In genomic region chr12:85890054-85890453, GRCm38 (mm10) we compare ENCODE assay signal across 22 mouse cellular contexts.
A peak's percentile ranks its signal among the peaks of the same experiment; 100 is the strongest.
DNase-seq lines count a peak whose midpoint lies in the region; ATAC-seq and TF ChIP-seq lines count a peak whose summit lies in the region.
"Had no signal": no experiment of that assay in that cellular context is flagged by ENCODE, and none has a peak within 500 bp of the region (broad histone marks: within the 10 kb centered on the region; RNA-seq: fewer than 3 reads in every experiment).

No protein-coding gene starts in this region.

- no peak for DNase-seq in gastrocnemius, adult 2 months
- DNase-seq in gastrocnemius, adult 18-20 months (ENCODE audit: low spot score): no peak
- no peak for DNase-seq in lung, adult 18-20 months
- DNase-seq in thymus, adult 18-20 months: no peak
- DNase-seq: adrenal gland, postnatal 25 days; cerebellum, adult 9-10 months; gastrocnemius, postnatal 10 days; heart, adult 18-20 months; layer of hippocampus, postnatal 36 days; liver, embryonic 13.5 days; right cerebral cortex, postnatal 25 days; thymus, adult 2 months had no signal

- H3K36me3 ChIP-seq in lung, embryonic 16.5 days (ENCODE audit: control insufficient read depth, insufficient read depth, low read length): peaks cover 4% of the 10 kb centered on the region
- H3K36me3 ChIP-seq in intestine, embryonic 15.5 days: no peaks in the 10 kb centered on the region
- peaks cover 4% of the 10 kb centered on the region; the same call in 1 of the 2 replicates for H3K36me3 ChIP-seq in stomach, embryonic 14.5 days (ENCODE audit: control insufficient read depth, insufficient read depth, low read length)

- H3K9ac ChIP-seq in lung, embryonic 16.5 days (ENCODE audit: low read length): no peak overlapping the region
- H3K9ac ChIP-seq in intestine, embryonic 15.5 days: no peak overlapping the region
- no peak overlapping the region for H3K9ac ChIP-seq in stomach, embryonic 14.5 days (replicated peaks; ENCODE audit: low read depth, low read length)
- H3K9ac ChIP-seq: heart, embryonic 15.5 days; kidney, embryonic 15.5 days; liver, embryonic 13.5 days; midbrain, embryonic 15.5 days had no signal

- no peaks in the 10 kb centered on the region for H3K27me3 ChIP-seq in lung, embryonic 16.5 days (ENCODE audit: control insufficient read depth, insufficient read depth, low read depth, low read length)
- no peaks in the 10 kb centered on the region for H3K27me3 ChIP-seq in intestine, embryonic 15.5 days (replicated peaks)
- H3K27me3 ChIP-seq in stomach, embryonic 14.5 days (ENCODE audit: control insufficient read depth, insufficient read depth, low read length): no peaks in the 10 kb centered on the region
- H3K27me3 ChIP-seq: heart, embryonic 15.5 days; kidney, embryonic 15.5 days; liver, embryonic 13.5 days; midbrain, embryonic 15.5 days; Patski had no signal

- no peak for TF ChIP-seq CTCF in gastrocnemius, adult 2 months (IDR thresholded peaks at IDR 0.05)

- ATAC-seq in lung, embryonic 16.5 days (ENCODE audit: low read depth): peak; percentile 86
- ATAC-seq in intestine, embryonic 15.5 days: 0 out of 2 replicates have a peak, but pooled peaks have one; percentile 25
- ATAC-seq in stomach, embryonic 14.5 days (ENCODE audit: insufficient number of reproducible peaks, insufficient read depth, low FRiP score, low read depth): peak; percentile 72; the same call in 1 of the 2 replicates
- ATAC-seq: activated CD4-positive, CD25-positive, alpha-beta regulatory T cell, adult 4 months; midbrain, embryonic 15.5 days; Patski had no signal

- 0 out of 2 replicates have a peak overlapping the region, but pooled peaks have one; percentile 2 for H3K27ac ChIP-seq in gastrocnemius, adult 2 months
- H3K27ac ChIP-seq in lung, embryonic 16.5 days (ENCODE audit: low read length): peak overlapping the region; percentile 38; the same call in 1 of the 2 replicates
- H3K27ac ChIP-seq in intestine, embryonic 15.5 days: no peak overlapping the region
- peak overlapping the region; percentile 75; the same call in 1 of the 2 replicates for H3K27ac ChIP-seq in stomach, embryonic 14.5 days (ENCODE audit: low read length)
- H3K27ac ChIP-seq: heart, embryonic 15.5 days; kidney, embryonic 15.5 days; liver, embryonic 13.5 days; macrophage; midbrain, embryonic 15.5 days had no signal

- H3K4me2 ChIP-seq in lung, embryonic 16.5 days (ENCODE audit: low read depth, low read length): no peak overlapping the region
- H3K4me2 ChIP-seq in intestine, embryonic 15.5 days (replicated peaks): no peak overlapping the region
- no peak overlapping the region for H3K4me2 ChIP-seq in stomach, embryonic 14.5 days (replicated peaks; ENCODE audit: low read depth, low read length)
- H3K4me2 ChIP-seq: heart, embryonic 15.5 days; kidney, embryonic 15.5 days; liver, embryonic 13.5 days; midbrain, embryonic 15.5 days had no signal

- peaks cover 13% of the 10 kb centered on the region for H3K4me1 ChIP-seq in lung, embryonic 16.5 days (replicated peaks; ENCODE audit: control insufficient read depth, insufficient read depth, low read length)
- no peaks in the 10 kb centered on the region for H3K4me1 ChIP-seq in intestine, embryonic 15.5 days (replicated peaks)
- H3K4me1 ChIP-seq in stomach, embryonic 14.5 days (ENCODE audit: control insufficient read depth, insufficient read depth, low read length): peaks cover 8% of the 10 kb centered on the region; the same call in 1 of the 2 replicates
- H3K4me1 ChIP-seq: kidney, embryonic 15.5 days; liver, embryonic 13.5 days had no signal

- H3K4me3 ChIP-seq in gastrocnemius, adult 2 months: no peak overlapping the region
- no peak overlapping the region for H3K4me3 ChIP-seq in lung, embryonic 16.5 days (ENCODE audit: low read length)
- H3K4me3 ChIP-seq in intestine, embryonic 15.5 days (replicated peaks): no peak overlapping the region
- no peak overlapping the region for H3K4me3 ChIP-seq in stomach, embryonic 14.5 days (ENCODE audit: low read depth, low read length)
- H3K4me3 ChIP-seq: erythroblast, embryonic 14.5 days; heart, embryonic 15.5 days; kidney, embryonic 15.5 days; liver, embryonic 13.5 days; midbrain, embryonic 15.5 days had no signal

- H3K9me3 ChIP-seq in lung, embryonic 16.5 days (ENCODE audit: control insufficient read depth, low read length): no peaks in the 10 kb centered on the region
- H3K9me3 ChIP-seq in intestine, embryonic 15.5 days: no peaks in the 10 kb centered on the region
- H3K9me3 ChIP-seq in stomach, embryonic 14.5 days (ENCODE audit: control insufficient read depth, low read depth, low read length): no peaks in the 10 kb centered on the region
- H3K9me3 ChIP-seq: heart, embryonic 15.5 days; kidney, embryonic 15.5 days; liver, embryonic 13.5 days; midbrain, embryonic 15.5 days had no signal

- 36% methylated on average over 4 of the region's 4 CpGs for WGBS in lung, embryonic 16.5 days
- WGBS in intestine, embryonic 15.5 days: 52% methylated on average over 4 of the region's 4 CpGs
- WGBS in stomach, embryonic 14.5 days: 32% methylated on average over 4 of the region's 4 CpGs

- intact Hi-C loops in gastrocnemius, adult 2 months (cut with DNase I): no loop called here

Comparison
In these comparisons a context has a peak if more than half of its experiments do, and no peak if none do; other contexts are left out.
1. ATAC-seq: peak in every context shown above with its lines; median percentile 86 in lung, embryonic 16.5 days; 72 in stomach, embryonic 14.5 days; 25 in intestine, embryonic 15.5 days.